Comparison of ENCODE assay signal across 8 mouse cellular contexts in the genomic region with DNA sequence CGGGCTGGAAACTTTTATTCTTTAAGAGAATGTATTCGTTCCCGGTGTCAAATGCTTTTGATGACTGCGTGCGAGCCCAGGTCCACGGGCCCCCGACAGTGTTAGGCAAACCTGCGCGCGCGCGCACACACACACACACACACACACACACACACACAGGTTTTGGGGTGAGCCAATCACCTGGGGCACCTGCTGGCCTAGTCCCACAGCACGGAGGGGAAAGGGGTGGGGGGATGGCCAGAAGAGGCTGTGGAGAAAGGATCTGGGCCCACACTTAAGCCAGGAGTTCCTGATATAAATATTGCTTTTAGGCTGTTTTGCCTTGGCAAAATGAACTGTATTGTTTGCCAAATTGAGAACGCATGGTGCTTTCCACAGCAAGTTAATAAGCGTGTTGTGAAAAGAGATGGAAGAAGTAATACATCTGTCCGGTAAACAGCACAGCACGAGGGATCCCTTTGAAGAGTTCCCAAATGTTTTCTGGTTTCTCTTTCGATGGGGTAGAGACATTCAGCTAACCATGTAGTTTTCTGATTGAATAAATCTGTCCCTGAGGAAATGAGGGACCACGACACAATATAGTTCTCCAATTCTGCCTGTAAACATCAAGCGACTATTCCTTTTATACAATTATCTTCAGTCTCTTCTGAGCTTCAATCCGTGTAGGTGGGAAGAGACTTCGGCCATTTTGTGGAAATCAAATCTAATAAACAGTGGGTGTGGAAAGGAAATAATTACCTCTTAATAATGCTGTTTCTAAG. TPM values are rescaled to one million over a fixed set of nuclear protein-coding genes. Genes with fewer than 3 reads are reported as not detected.
A peak's percentile ranks its signal among the peaks of the same experiment; 100 is the strongest.
DNase-seq lines count a peak whose midpoint lies in the region; ATAC-seq lines count a peak whose summit lies in the region.

No protein-coding gene starts in this region.

- H3K36me3 ChIP-seq in forebrain, embryonic 11.5 days (ENCODE audit: control insufficient read depth, insufficient read depth, low read length) = no peaks in the 10 kb centered on the region; the same call in 1 of the 2 replicates
- H3K36me3 ChIP-seq in hindbrain, embryonic 14.5 days (replicated peaks; ENCODE audit: control insufficient read depth, insufficient read depth) = peaks cover 23% of the 10 kb centered on the region
- H3K36me3 ChIP-seq in liver, embryonic 13.5 days = no peaks in the 10 kb centered on the region
- peaks cover 9% of the 10 kb centered on the region for H3K36me3 ChIP-seq in neural tube, embryonic 14.5 days (ENCODE audit: control insufficient read depth, insufficient read depth, low read length)

- no peaks in the 10 kb centered on the region; the same call in 1 of the 2 replicates for H3K4me1 ChIP-seq in forebrain, embryonic 11.5 days (replicated peaks; ENCODE audit: control insufficient read depth, insufficient read depth, low read length)
- peaks cover 25% of the 10 kb centered on the region for H3K4me1 ChIP-seq in hindbrain, embryonic 14.5 days (replicated peaks; ENCODE audit: control insufficient read depth, insufficient read depth, low read length)
- peaks cover 55% of the 10 kb centered on the region for H3K4me1 ChIP-seq in liver, embryonic 13.5 days (replicated peaks)
- H3K4me1 ChIP-seq in neural tube, embryonic 14.5 days (ENCODE audit: control insufficient read depth, insufficient read depth, low read length) = peaks cover 22% of the 10 kb centered on the region

- peak overlapping the region; percentile 89 for H3K4me3 ChIP-seq in forebrain, embryonic 11.5 days (ENCODE audit: low read depth, low read length)
- peak overlapping the region; percentile 87 for H3K4me3 ChIP-seq in hindbrain, embryonic 14.5 days (replicated peaks; ENCODE audit: low read length)
- H3K4me3 ChIP-seq in liver, embryonic 13.5 days (replicated peaks) = peak overlapping the region; percentile 92
- peak overlapping the region; percentile 89 for H3K4me3 ChIP-seq in neural tube, embryonic 14.5 days (ENCODE audit: low read depth, low read length)

- H3K9me3 ChIP-seq in forebrain, embryonic 11.5 days (ENCODE audit: control insufficient read depth, low read length) = no peaks in the 10 kb centered on the region
- no peaks in the 10 kb centered on the region for H3K9me3 ChIP-seq in hindbrain, embryonic 14.5 days (ENCODE audit: control insufficient read depth, low read length)
- no peaks in the 10 kb centered on the region for H3K9me3 ChIP-seq in liver, embryonic 13.5 days (replicated peaks)
- H3K9me3 ChIP-seq in neural tube, embryonic 14.5 days (ENCODE audit: control insufficient read depth, low read length) = no peaks in the 10 kb centered on the region

- peak; percentile 44 to 67 for DNase-seq in cerebellum, adult 18-20 months
- peak; percentile 34 for DNase-seq in T-cell, adult 2 months (ENCODE audit: low spot score)
- DNase-seq in forebrain, embryonic 11.5 days (ENCODE audit: low spot score) = peak; percentile 62
- no peak for DNase-seq in hindbrain, embryonic 14.5 days (ENCODE audit: low spot score)
- DNase-seq in liver, embryonic 13.5 days = no peak
- no peak for DNase-seq in ovary, postnatal 36 days (ENCODE audit: low spot score)

- ATAC-seq in cerebellum, adult (ENCODE audit: insufficient number of reproducible peaks, low FRiP score, low TSS enrichment) = no peak
- ATAC-seq in forebrain, embryonic 11.5 days (replicated peaks; ENCODE audit: low FRiP score) = peak; percentile 34
- ATAC-seq in hindbrain, embryonic 14.5 days (ENCODE audit: low FRiP score) = peak; percentile 52
- ATAC-seq in liver, embryonic 13.5 days (ENCODE audit: low read depth) = no peak
- peak; percentile 36 for ATAC-seq in neural tube, embryonic 14.5 days (ENCODE audit: low read depth)

- H3K9ac ChIP-seq in forebrain, embryonic 11.5 days (ENCODE audit: low read length) = peak overlapping the region; percentile 91
- peak overlapping the region; percentile 89 for H3K9ac ChIP-seq in hindbrain, embryonic 14.5 days
- peak overlapping the region; percentile 98 for H3K9ac ChIP-seq in liver, embryonic 13.5 days
- no peak overlapping the region for H3K9ac ChIP-seq in neural tube, embryonic 14.5 days (replicated peaks; ENCODE audit: low read depth, low read length)

- H3K4me2 ChIP-seq in forebrain, embryonic 11.5 days (ENCODE audit: low read depth, low read length, severe bottlenecking) = peak overlapping the region; percentile 61
- H3K4me2 ChIP-seq in hindbrain, embryonic 14.5 days (replicated peaks) = peak overlapping the region; percentile 96
- peak overlapping the region; percentile 77 for H3K4me2 ChIP-seq in liver, embryonic 13.5 days
- H3K4me2 ChIP-seq in neural tube, embryonic 14.5 days (ENCODE audit: low read depth, low read length) = peak overlapping the region; percentile 93

- 25% methylated on average over 22 of the region's 22 CpGs for WGBS in forebrain, embryonic 11.5 days
- 22% methylated on average over 22 of the region's 22 CpGs for WGBS in hindbrain, embryonic 14.5 days
- 21% methylated on average over 22 of the region's 22 CpGs for WGBS in liver, embryonic 13.5 days (ENCODE audit: insufficient replicate concordance)
- 21% methylated on average over 22 of the region's 22 CpGs for WGBS in neural tube, embryonic 14.5 days

- no peak overlapping the region for H3K27ac ChIP-seq in forebrain, embryonic 11.5 days (ENCODE audit: low read depth, low read length)
- peak overlapping the region; percentile 82 for H3K27ac ChIP-seq in hindbrain, embryonic 14.5 days
- H3K27ac ChIP-seq in liver, embryonic 13.5 days = peak overlapping the region; percentile 98
- H3K27ac ChIP-seq in neural tube, embryonic 14.5 days (ENCODE audit: low read depth, low read length) = no peak overlapping the region

- H3K27me3 ChIP-seq in forebrain, embryonic 11.5 days (ENCODE audit: control insufficient read depth, insufficient read depth, low read length) = no peaks in the 10 kb centered on the region
- no peaks in the 10 kb centered on the region for H3K27me3 ChIP-seq in hindbrain, embryonic 14.5 days (ENCODE audit: control insufficient read depth, insufficient read depth, low read length)
- H3K27me3 ChIP-seq in liver, embryonic 13.5 days = peaks cover 57% of the 10 kb centered on the region
- H3K27me3 ChIP-seq in neural tube, embryonic 14.5 days (ENCODE audit: control insufficient read depth, insufficient read depth, low read length) = no peaks in the 10 kb centered on the region

RNA-seq across cellular contexts. Expression of a gene that starts 0.4 kb away (rescaled TPM):
- polyA plus RNA-seq in forebrain, embryonic 11.5 days (2014; fragmentation: Nextera tagmentation; extraction: Ambion mirVana) = 14.6 and 14.8 TPM in 2 replicates
- 31.7 and 38.4 TPM in 2 replicates for polyA plus RNA-seq in hindbrain, embryonic 14.5 days (2014; fragmentation: Nextera tagmentation; extraction: Ambion mirVana)
- 4.3 and 5.3 TPM in 2 replicates for polyA plus RNA-seq in liver, embryonic 13.5 days (2015; fragmentation: Nextera tagmentation; extraction: Ambion mirVana)
- 32.4 and 51.4 TPM in 2 replicates for polyA plus RNA-seq in neural tube, embryonic 14.5 days (2014; fragmentation: Nextera tagmentation; extraction: Ambion mirVana)

RNA-seq across cellular contexts. Expression of a gene that starts 9.8 kb away (rescaled TPM):
- polyA plus RNA-seq in forebrain, embryonic 11.5 days (2014; fragmentation: Nextera tagmentation; extraction: Ambion mirVana) = 13.5 and 13.8 TPM in 2 replicates
- polyA plus RNA-seq in hindbrain, embryonic 14.5 days (2014; fragmentation: Nextera tagmentation; extraction: Ambion mirVana) = 10.1 and 11.1 TPM in 2 replicates
- 0.64 and 0.73 TPM in 2 replicates for polyA plus RNA-seq in liver, embryonic 13.5 days (2015; fragmentation: Nextera tagmentation; extraction: Ambion mirVana)
- 11.8 and 14.6 TPM in 2 replicates for polyA plus RNA-seq in neural tube, embryonic 14.5 days (2014; fragmentation: Nextera tagmentation; extraction: Ambion mirVana)

Comparison
In these comparisons a context has a peak if more than half of its experiments do, and no peak if none do; other contexts are left out.
1. DNase-seq: peak in cerebellum, adult 18-20 months (2 of 2), T-cell, adult 2 months (single experiment) and forebrain, embryonic 11.5 days (single experiment); none in hindbrain, embryonic 14.5 days (single experiment), liver, embryonic 13.5 days (single experiment) and ovary, postnatal 36 days (single experiment).
2. ATAC-seq: peak in forebrain, embryonic 11.5 days (single experiment), hindbrain, embryonic 14.5 days (single experiment) and neural tube, embryonic 14.5 days (single experiment); none in cerebellum, adult (single experiment) and liver, embryonic 13.5 days (single experiment).
3. H3K27ac ChIP-seq: peak in hindbrain, embryonic 14.5 days (single experiment) and liver, embryonic 13.5 days (single experiment); none in forebrain, embryonic 11.5 days (single experiment) and neural tube, embryonic 14.5 days (single experiment).
4. Peak in every context shown above with its lines, with median percentiles within 50 percentile points of each other: H3K4me2 ChIP-seq and H3K4me3 ChIP-seq.